Mouse (Mus musculus): ENCODE measurements around the gene Gm6588. TPM values are rescaled to one million over a fixed set of nuclear protein-coding genes. Genes with fewer than 3 reads are reported as not detected.

Gm6588 gene
- polyA plus RNA-seq (2012; ENCODE audit: low replicate concordance): not detected in 2 replicates

GRCm38 (mm10) chr5:112448747-112449440 is at the start of gene Gm6588:
TSS of gene Gm6588 (plus strand) at chr5:112449426.

Other genes starting within 250 kb of the Gm6588 start
- 1.7 and 3.7 TPM in 2 replicates for gene Cryba4, start 196.9 kb upstream of the Gm6588 start, polyA plus RNA-seq (2012; ENCODE audit: low replicate concordance)
- 0.33 and 2.0 TPM in 2 replicates for gene Crybb1, start 193.6 kb upstream of the Gm6588 start, polyA plus RNA-seq (2012; ENCODE audit: low replicate concordance)
- 134 and 156 TPM in 2 replicates for gene Tpst2, start 172.7 kb upstream of the Gm6588 start, polyA plus RNA-seq (2012; ENCODE audit: low replicate concordance)
- gene Tfip11, start 123.1 kb upstream of the Gm6588 start, polyA plus RNA-seq (2012; ENCODE audit: low replicate concordance): 35.2 and 37.5 TPM in 2 replicates
- 8.7 and 20.7 TPM in 2 replicates for gene Srrd, start 106.4 kb upstream of the Gm6588 start, polyA plus RNA-seq (2012; ENCODE audit: low replicate concordance)
- gene Hps4, start 106.3 kb upstream of the Gm6588 start, polyA plus RNA-seq (2012; ENCODE audit: low replicate concordance): 14.3 and 39.3 TPM in 2 replicates
- 0.04 TPM in 1 of 2 replicates, not detected in the other for gene Gm6583, start 93.4 kb upstream of the Gm6588 start, polyA plus RNA-seq (2012; ENCODE audit: low replicate concordance)
- 0.13 TPM in 1 of 2 replicates, not detected in the other for gene Asphd2, start 54.6 kb upstream of the Gm6588 start, polyA plus RNA-seq (2012; ENCODE audit: low replicate concordance)
- 0.18 and 0.27 TPM in 2 replicates for gene Sez6l, start 127.8 kb downstream of the Gm6588 start, polyA plus RNA-seq (2012; ENCODE audit: low replicate concordance)

All from hematopoietic multipotent progenitor cell, adult 10-12 weeks (in vitro differentiated cells).